Mouse (Mus musculus): ENCODE measurements at regions not wholly inside any gene's neighbourhood (a gene's known extent, or its start where the extent isn't known, plus 50 kb on each side); places are given as distances from the start of the nearest gene placed in this dataset.

- TF ChIP-seq FLI1 (IDR thresholded peaks at IDR 0.05; ENCODE audit: low read length): no peak
- TF ChIP-seq GATA1 (IDR thresholded peaks at IDR 0.05; ENCODE audit: borderline replicate concordance, low read length): no peak
- Histone ChIP-seq H3K36me3 (replicated peaks; ENCODE audit: low read length) (no peaks in the 10 kb centered on the region), H3K9me3 (peaks cover 63% of the 10 kb centered on the region)
Observed at GRCm38 (mm10) chr5:116964171-116964570, 151.7 kb downstream of the Suds3 start.

GRCm38 (mm10) chr5:116963106-116963505, 152.8 kb downstream of the Suds3 start:
- Histone ChIP-seq H3K36me3 (replicated peaks; ENCODE audit: low read length) (no peaks in the 10 kb centered on the region), H3K9me3 (peaks cover 69% of the 10 kb centered on the region), H3K4me3 (replicated peaks) (no peak overlapping the region), H3K27me3 (replicated peaks) (no peaks in the 10 kb centered on the region), H3K4me1 (no peaks in the 10 kb centered on the region)
- TF ChIP-seq GATA1 (IDR thresholded peaks at IDR 0.05; ENCODE audit: borderline replicate concordance, low read length) (no peak), FLI1 (IDR thresholded peaks at IDR 0.05; ENCODE audit: low read length) (no peak)

More at GRCm38 (mm10) chr5:116964171-116964570, 151.7 kb downstream of the Suds3 start:
- Histone ChIP-seq H3K27me3 (replicated peaks) (no peaks in the 10 kb centered on the region), H3K4me1 (no peaks in the 10 kb centered on the region), H3K4me3 (replicated peaks) (no peak overlapping the region)

- TF ChIP-seq FLI1 (IDR thresholded peaks at IDR 0.05; ENCODE audit: low read length): no peak
- no peak for TF ChIP-seq GATA1 (IDR thresholded peaks at IDR 0.05; ENCODE audit: borderline replicate concordance, low read length)
- no peaks in the 10 kb centered on the region for H3K36me3 ChIP-seq (replicated peaks; ENCODE audit: low read length)
- peaks cover 72% of the 10 kb centered on the region for H3K9me3 ChIP-seq
- no peaks in the 10 kb centered on the region for H3K4me1 ChIP-seq
- peak overlapping the region; percentile 44 for H3K4me3 ChIP-seq (replicated peaks)
- H3K27me3 ChIP-seq (replicated peaks): no peaks in the 10 kb centered on the region
Observed at GRCm38 (mm10) chr5:116960041-116960440, 155.9 kb downstream of the Suds3 start.

GRCm38 (mm10) chr5:116958141-116958540, 157.8 kb downstream of the Suds3 start:
- peaks cover 74% of the 10 kb centered on the region for H3K9me3 ChIP-seq
- H3K4me1 ChIP-seq: no peaks in the 10 kb centered on the region

GRCm38 (mm10) chr5:116956572-116956971, 159.3 kb downstream of the Suds3 start:
- Histone ChIP-seq H3K27me3 (replicated peaks) (no peaks in the 10 kb centered on the region), H3K36me3 (replicated peaks; ENCODE audit: low read length) (no peaks in the 10 kb centered on the region), H3K4me3 (replicated peaks) (no peak overlapping the region), H3K4me1 (no peaks in the 10 kb centered on the region), H3K9me3 (peaks cover 60% of the 10 kb centered on the region)
- TF ChIP-seq FLI1 (IDR thresholded peaks at IDR 0.05; ENCODE audit: low read length): no peak
- no peak for TF ChIP-seq GATA1 (IDR thresholded peaks at IDR 0.05; ENCODE audit: borderline replicate concordance, low read length)

More at GRCm38 (mm10) chr5:116958141-116958540, 157.8 kb downstream of the Suds3 start:
- Histone ChIP-seq H3K27me3 (replicated peaks) (no peaks in the 10 kb centered on the region), H3K4me3 (replicated peaks) (peak overlapping the region; percentile 40), H3K36me3 (replicated peaks; ENCODE audit: low read length) (no peaks in the 10 kb centered on the region)
- no peak for TF ChIP-seq GATA1 (IDR thresholded peaks at IDR 0.05; ENCODE audit: borderline replicate concordance, low read length)
- no peak for TF ChIP-seq FLI1 (IDR thresholded peaks at IDR 0.05; ENCODE audit: low read length)

GRCm38 (mm10) chr5:116950280-116950881, 165.5 kb downstream of the Suds3 start:
- Histone ChIP-seq H3K4me3 (replicated peaks) (no peak overlapping the region), H3K27me3 (replicated peaks) (no peaks in the 10 kb centered on the region), H3K36me3 (replicated peaks; ENCODE audit: low read length) (no peaks in the 10 kb centered on the region), H3K9me3 (peaks cover 20% of the 10 kb centered on the region), H3K4me1 (no peaks in the 10 kb centered on the region)
- TF ChIP-seq FLI1 (IDR thresholded peaks at IDR 0.05; ENCODE audit: low read length): no peak
- no peak for TF ChIP-seq GATA1 (IDR thresholded peaks at IDR 0.05; ENCODE audit: borderline replicate concordance, low read length)

GRCm38 (mm10) chr5:116934585-116934984, 181.3 kb downstream of the Suds3 start:
- Histone ChIP-seq H3K9me3 (peaks cover 57% of the 10 kb centered on the region), H3K27me3 (replicated peaks) (no peaks in the 10 kb centered on the region), H3K4me1 (no peaks in the 10 kb centered on the region), H3K36me3 (replicated peaks; ENCODE audit: low read length) (no peaks in the 10 kb centered on the region), H3K4me3 (replicated peaks) (no peak overlapping the region)
- TF ChIP-seq FLI1 (IDR thresholded peaks at IDR 0.05; ENCODE audit: low read length): no peak
- TF ChIP-seq GATA1 (IDR thresholded peaks at IDR 0.05; ENCODE audit: borderline replicate concordance, low read length): no peak

- Histone ChIP-seq H3K4me3 (replicated peaks) (no peak overlapping the region), H3K9me3 (peaks cover 58% of the 10 kb centered on the region), H3K36me3 (replicated peaks; ENCODE audit: low read length) (no peaks in the 10 kb centered on the region), H3K27me3 (replicated peaks) (no peaks in the 10 kb centered on the region), H3K4me1 (no peaks in the 10 kb centered on the region)
- TF ChIP-seq GATA1 (IDR thresholded peaks at IDR 0.05; ENCODE audit: borderline replicate concordance, low read length) (no peak), FLI1 (IDR thresholded peaks at IDR 0.05; ENCODE audit: low read length) (no peak)
Observed at GRCm38 (mm10) chr5:116934151-116934550, 181.8 kb downstream of the Suds3 start.

GRCm38 (mm10) chr5:116933105-116933504, 182.8 kb downstream of the Suds3 start:
- peaks cover 58% of the 10 kb centered on the region for H3K9me3 ChIP-seq
- no peaks in the 10 kb centered on the region for H3K36me3 ChIP-seq (replicated peaks; ENCODE audit: low read length)
- H3K4me3 ChIP-seq (replicated peaks): no peak overlapping the region
- H3K4me1 ChIP-seq: no peaks in the 10 kb centered on the region
- no peak for TF ChIP-seq FLI1 (IDR thresholded peaks at IDR 0.05; ENCODE audit: low read length)
- TF ChIP-seq GATA1 (IDR thresholded peaks at IDR 0.05; ENCODE audit: borderline replicate concordance, low read length): no peak
- H3K27me3 ChIP-seq (replicated peaks): no peaks in the 10 kb centered on the region

GRCm38 (mm10) chr5:116923761-116924160, 192.2 kb downstream of the Suds3 start:
- TF ChIP-seq GATA1 (IDR thresholded peaks at IDR 0.05; ENCODE audit: borderline replicate concordance, low read length) (no peak), FLI1 (IDR thresholded peaks at IDR 0.05; ENCODE audit: low read length) (no peak)
- Histone ChIP-seq H3K4me3 (replicated peaks) (no peak overlapping the region), H3K36me3 (replicated peaks; ENCODE audit: low read length) (no peaks in the 10 kb centered on the region), H3K27me3 (replicated peaks) (no peaks in the 10 kb centered on the region), H3K9me3 (peaks cover 45% of the 10 kb centered on the region), H3K4me1 (no peaks in the 10 kb centered on the region)
